Mouse (Mus musculus) right cerebral cortex, adult 2 months (tissue): Measurements from ENCODE around the gene Itga6.
"Not testable (repeated sequence)": the region's sequence is repeated elsewhere in the genome, so short reads cannot be mapped to it uniquely, and the experiment has no call there.

ENCODE experiments used
- DNase-seq, 2 experiments: peaks; one replicate each; pipeline ENCODE4 v3.0.0; 2021 to 2022; ENCODE audit warnings: low spot score in 2 of 2

Gene Itga6

DNA sequence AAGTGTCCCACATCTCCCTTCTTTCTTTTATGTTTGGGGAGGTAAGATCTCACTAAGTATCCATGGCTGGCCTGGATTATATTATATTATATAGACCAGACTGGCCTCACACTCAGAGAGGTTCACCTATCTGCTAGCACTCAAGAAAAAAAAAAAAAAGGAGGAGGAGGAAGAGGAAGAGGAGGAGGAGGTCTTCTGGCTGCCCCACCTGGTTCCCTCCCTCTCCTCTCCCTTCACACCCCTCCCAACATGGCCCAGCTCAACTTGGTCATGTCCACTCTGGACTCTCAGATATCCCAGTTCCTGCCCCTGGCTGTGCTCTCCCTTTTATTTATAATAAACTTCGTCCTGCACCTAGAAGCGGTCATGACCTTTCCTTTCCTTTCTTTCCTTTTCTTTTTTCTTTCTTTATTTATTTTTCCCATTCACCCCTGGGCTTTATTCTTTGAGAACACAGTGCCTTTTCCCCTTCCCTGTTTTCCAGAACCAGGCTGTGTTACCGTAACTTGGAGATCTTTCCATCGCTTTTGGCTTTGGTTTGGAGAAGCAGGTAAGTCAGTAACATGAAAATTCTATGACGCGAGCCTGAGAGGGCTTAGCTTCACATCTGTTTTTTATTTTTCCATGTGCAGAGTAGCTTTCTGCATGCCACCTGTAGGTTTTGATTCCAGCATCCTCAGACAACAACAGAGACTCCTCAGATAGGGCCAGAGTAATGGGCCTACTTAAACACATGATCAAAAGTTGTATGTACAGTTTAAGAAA lies at the start of gene Itga6:
Itga6 (plus strand) TSS at position 7 of the 765 bp plus-strand sequence.
- DNase-seq = no peak

DNA sequence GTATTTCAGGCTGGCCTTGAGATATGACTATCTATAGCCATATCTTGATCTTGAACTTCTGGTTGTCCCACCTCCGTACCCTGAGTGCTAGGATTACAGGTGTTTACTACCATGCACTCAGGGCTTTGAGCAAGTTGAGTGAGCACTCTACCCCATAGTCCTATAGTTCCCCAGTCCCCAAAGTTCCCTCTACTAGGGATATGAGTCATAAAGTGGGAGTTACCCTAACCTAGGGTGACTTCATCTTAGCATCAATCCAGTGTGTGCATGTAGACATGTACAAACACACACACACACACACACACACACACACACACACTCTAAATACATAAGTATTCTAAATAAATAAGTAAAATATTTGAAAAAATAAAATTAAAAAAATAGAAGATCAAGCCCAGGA lies 48.6 kb upstream of the Itga6 start:
- no peak for DNase-seq

- DNase-seq = no peak
Measured at GRCm38 (mm10) chr2:71697408-71698336, 47.7 kb upstream of the Itga6 start.

- no peak for DNase-seq
Measured at GRCm38 (mm10) chr2:71698366-71698765, 47.0 kb upstream of the Itga6 start.

DNA sequence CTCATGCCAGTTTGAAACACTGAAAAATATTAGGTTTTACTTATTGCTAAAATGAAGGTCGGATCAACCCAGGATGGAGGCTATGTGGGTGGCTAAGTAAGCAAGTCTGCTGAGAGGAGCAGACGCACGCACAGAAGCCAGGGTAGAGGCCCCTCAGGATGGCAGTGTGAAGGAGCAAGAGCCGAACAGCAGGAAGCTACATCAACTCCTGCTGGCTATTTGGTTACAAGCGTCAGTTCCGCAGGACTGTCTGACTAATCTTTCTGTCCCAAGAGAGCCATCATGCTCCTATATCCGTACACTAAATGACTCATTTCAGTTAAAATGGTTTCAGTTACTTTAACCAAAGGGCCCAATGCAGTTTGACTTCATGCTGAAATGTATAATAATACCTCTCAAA lies 46.5 kb upstream of the Itga6 start:
- DNase-seq = no peak

GRCm38 (mm10) chr2:71701341-71701740 lies 44.1 kb upstream of the Itga6 start:
- DNase-seq = no peak

- no peak for DNase-seq
Measured at GRCm38 (mm10) chr2:71704309-71704708, 41.1 kb upstream of the Itga6 start.

DNA sequence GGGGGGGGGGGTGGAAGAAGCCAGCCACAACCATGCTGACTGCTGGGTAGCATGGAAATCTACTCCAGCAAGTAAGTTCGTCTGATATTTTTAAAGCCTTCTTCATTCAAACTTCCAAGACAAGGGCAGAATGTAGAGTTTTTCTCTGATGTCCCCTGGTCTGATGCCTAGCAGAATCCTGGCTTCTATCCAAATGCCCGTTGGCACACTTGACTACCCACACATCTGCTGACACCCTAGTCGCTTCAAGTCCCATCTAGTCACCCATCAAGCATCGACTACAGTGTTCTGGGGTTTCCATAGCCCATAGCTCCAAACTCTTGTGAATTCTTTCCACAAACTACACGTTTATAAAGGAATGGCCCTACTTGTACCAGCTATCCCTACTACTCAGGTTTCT lies 36.5 kb upstream of the Itga6 start:
- no peak for DNase-seq

- DNase-seq = no peak
Measured at GRCm38 (mm10) chr2:71711640-71712039, 33.8 kb upstream of the Itga6 start.

GRCm38 (mm10) chr2:71714416-71714815 lies 31.0 kb upstream of the Itga6 start:
- DNase-seq = no peak

GRCm38 (mm10) chr2:71719005-71719386 lies 26.4 kb upstream of the Itga6 start:
- DNase-seq = no peak

DNA sequence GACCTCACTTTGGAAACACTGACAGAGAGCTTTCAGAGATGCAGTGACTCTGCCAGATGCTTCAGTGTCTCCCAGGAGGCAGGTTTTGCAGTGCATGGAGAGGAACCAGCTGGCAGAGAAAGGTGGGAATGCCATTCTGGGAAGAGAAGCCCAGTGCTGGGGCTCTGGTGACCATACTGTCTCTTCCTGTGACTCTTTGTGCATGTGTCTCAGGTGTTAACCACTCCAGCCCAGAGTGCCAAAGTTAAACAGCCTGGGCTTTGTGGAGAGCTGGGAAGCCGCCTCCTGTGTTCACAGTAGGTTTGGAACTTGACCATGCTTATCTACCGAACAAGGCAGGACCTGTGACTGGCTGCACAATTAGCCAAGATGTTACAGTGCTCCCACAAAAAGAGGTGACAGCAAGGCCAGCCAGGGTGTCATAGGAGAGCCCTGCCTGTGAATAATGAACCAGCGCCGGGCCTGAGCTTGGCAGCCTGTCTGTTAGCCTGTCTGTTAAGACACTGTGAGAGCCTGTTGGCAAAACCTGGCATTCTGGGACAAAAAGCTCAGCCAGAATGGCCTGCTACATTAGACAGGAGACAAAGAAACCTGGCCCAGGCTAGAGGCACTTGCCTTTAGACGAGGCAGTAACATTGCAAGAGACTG lies 25.9 kb upstream of the Itga6 start:
- no peak for DNase-seq

DNA sequence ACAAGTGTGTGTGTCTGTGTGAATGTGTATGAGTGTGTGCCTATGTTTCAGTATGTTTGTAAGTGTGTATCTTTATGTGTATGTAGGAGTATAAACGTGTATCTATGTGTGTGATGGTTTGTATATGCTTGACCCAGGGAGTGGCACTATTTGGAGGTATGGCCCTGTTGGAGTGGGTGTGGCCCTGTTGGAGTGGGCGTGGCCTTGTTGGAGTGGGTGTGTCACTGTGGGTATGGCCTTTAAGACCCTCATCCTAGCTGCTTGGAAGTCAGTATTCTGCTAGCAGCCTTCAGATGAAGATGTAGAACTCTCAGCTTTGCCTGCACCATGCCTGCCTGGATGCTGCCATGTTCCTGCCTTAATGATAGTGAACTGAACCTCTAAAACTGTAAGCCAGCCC lies 24.9 kb upstream of the Itga6 start:
- DNase-seq = not testable (repeated sequence)

DNA sequence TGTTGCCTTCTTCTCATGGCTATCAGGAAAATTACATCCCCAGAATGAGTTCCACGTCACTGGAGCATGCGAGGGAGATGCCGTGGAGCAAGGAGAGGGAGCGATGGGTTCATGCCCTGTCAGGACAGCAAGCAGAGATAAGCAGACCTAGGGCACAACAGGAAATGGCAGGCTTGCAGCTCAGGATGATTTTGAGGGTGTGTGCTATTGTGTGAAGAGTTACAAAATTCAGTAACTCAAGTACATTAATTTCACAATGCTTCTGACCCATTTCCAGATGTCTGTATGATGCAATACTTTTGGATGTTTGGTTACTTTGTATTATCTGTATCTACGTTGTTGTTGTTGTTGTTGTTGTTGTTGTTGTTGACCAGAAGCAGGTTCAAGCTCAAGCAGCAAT lies 22.5 kb upstream of the Itga6 start:
- DNase-seq = no peak

- DNase-seq = no peak
Measured at GRCm38 (mm10) chr2:71723623-71724022, 21.8 kb upstream of the Itga6 start.

DNA sequence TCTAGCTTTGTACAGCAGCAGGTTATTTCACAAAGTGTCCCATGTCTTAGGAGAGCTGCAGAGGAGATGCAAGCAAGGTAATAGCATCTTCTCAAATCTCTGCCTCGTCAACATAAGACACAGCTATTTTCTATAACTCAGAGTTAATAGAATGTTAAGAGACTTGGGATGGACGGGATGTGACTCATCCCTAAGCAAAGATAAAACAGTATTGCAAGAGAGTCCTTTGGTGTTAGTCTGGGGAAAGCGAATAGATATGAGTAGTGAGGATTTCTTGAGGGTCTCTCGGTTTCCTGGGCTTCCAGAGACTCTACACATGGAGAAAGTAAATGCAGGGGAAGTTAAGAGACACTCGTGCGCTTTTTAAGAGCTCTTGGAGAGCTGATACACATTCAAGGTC lies 21.4 kb upstream of the Itga6 start:
- DNase-seq = no peak

DNA sequence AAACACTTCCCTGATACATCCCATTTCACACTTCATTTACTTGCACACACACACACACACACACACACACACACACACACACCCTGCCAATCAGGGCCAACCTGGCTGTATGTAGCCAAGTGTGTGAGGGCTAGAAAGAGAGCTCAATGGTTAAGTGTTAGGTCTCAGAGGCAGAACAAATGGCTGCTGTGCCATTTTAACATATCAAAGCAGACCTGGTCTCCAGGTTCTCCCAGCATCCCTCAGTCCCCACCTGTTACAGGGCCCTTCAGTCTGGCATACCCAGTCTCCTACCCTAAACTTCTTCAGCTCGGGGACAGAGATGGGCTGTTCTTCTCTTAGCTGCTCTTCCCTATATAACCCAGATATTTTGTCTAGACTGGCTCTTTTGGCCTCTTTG lies 20.0 kb upstream of the Itga6 start:
- no peak for DNase-seq

DNA sequence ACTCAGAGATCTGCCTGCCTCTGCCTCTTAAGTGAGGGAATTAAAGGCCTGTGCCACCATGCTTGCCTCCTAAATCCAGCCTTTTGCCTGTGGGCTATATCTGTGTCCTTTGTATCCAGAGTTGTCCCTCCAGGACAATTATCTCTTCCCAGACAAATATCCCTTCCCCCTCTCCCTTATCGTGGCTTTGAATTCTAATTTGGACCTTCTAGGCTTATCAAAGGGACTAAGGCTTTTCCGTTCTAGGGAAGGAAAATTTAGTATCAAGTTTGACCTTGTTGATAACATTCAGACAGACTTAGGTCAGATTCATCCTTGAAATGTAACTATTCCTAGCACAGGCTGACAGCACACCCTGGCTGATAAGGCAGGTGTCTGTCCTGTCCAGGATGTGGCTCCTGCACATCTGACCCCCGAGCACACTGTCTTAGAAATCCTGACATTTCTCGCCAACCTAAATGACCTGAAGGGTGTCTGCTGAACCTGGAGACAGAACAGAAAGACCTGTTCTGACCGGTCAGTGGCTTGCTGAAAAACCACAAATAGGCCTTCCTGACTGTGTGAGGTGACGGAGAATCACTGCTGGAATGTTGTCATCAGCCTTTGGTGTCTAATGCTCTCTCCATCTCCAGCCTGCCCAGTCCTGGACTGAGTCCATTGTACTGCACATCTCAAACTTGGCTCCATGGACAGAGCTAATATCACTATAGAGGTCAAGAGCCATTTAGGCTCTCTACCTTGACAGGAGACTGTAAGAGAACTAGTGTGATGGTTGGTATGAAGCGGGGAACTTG lies 18.3 kb upstream of the Itga6 start:
- no peak for DNase-seq

GRCm38 (mm10) chr2:71728341-71728740 lies 17.1 kb upstream of the Itga6 start:
- DNase-seq = no peak

- DNase-seq = no peak
Measured at GRCm38 (mm10) chr2:71728796-71729195, 16.6 kb upstream of the Itga6 start.
